Mouse (Mus musculus): ENCODE measurements at regions not wholly inside any gene's neighbourhood (a gene's known extent, or its start where the extent isn't known, plus 50 kb on each side); places are given as distances from the start of the nearest gene placed in this dataset.

DNA sequence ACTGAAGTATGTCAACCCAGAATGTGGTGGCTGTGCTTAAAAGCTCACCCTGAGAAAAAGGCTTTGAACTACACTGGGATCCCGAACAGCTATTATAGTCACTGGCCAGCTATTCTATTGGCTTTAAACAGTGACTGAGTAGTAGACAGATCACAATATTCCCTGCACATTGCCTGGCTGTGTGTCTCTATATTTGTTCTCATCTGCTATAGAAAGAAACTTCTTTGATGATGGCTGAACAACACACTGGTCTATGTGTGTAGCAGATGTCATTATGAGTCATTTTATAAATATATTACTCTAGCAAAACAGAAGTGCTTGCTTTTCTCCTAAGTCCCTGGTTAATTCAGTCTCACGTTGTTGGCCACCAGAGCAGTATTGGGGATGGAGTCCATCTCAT, 152.1 kb upstream of the Slco6d1 start:
- ATAC-seq (ENCODE audit: low FRiP score), result no peak
- no peak for TF ChIP-seq CTCF (IDR thresholded peaks at IDR 0.05)
- Histone ChIP-seq H3K4me2 (ENCODE audit: low read depth, low read length, poor library complexity, severe bottlenecking) (no peak overlapping the region), H3K9ac (replicated peaks; ENCODE audit: low read length, poor library complexity, severe bottlenecking) (no peak overlapping the region), H3K9me3 (ENCODE audit: low read length) (no peaks in the 10 kb centered on the region), H3K4me1 (ENCODE audit: insufficient read depth, low read length) (no peaks in the 10 kb centered on the region), H3K36me3 (ENCODE audit: insufficient read depth, low read length) (no peaks in the 10 kb centered on the region), H3K4me3 (ENCODE audit: low read depth, low read length) (no peak overlapping the region), H3K27ac (ENCODE audit: low read depth, low read length) (no peak overlapping the region), H3K27me3 (ENCODE audit: insufficient read depth, low read length) (no peaks in the 10 kb centered on the region)
- DNase-seq (ENCODE audit: low spot score), result no peak
- 52% methylated on average over 2 of the region's 2 CpGs for WGBS

DNA sequence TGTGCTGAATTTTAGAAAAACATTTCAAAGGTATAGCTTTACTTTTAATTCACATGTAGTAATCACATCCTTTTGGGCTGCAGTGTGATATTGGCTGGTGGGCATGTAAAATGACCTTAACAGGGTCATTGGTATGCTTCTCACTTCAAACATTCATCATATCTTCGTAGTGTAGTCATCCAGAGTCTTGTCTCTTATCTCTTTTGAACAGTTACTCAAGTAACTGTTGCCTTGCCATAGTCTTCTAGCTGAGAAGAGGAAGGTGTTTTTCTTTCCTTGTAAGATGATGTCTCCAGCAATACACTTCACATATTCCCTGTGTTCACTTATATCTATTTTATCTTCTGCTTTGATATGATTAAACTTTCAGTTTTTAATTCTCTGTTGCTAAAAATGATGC, 150.7 kb upstream of the Slco6d1 start:
- TF ChIP-seq CTCF (IDR thresholded peaks at IDR 0.05), result no peak
- Histone ChIP-seq H3K4me3 (ENCODE audit: low read depth, low read length) (no peak overlapping the region), H3K9me3 (ENCODE audit: low read length) (no peaks in the 10 kb centered on the region), H3K4me1 (ENCODE audit: insufficient read depth, low read length) (no peaks in the 10 kb centered on the region), H3K4me2 (ENCODE audit: low read depth, low read length, poor library complexity, severe bottlenecking) (no peak overlapping the region), H3K36me3 (ENCODE audit: insufficient read depth, low read length) (no peaks in the 10 kb centered on the region), H3K9ac (replicated peaks; ENCODE audit: low read length, poor library complexity, severe bottlenecking) (no peak overlapping the region), H3K27me3 (ENCODE audit: insufficient read depth, low read length) (no peaks in the 10 kb centered on the region), H3K27ac (ENCODE audit: low read depth, low read length) (no peak overlapping the region)
- DNase-seq (ENCODE audit: low spot score) (no peak), ATAC-seq (ENCODE audit: low FRiP score) (no peak)
- WGBS, result 67% methylated on average over 1 of the region's 1 CpGs

DNA sequence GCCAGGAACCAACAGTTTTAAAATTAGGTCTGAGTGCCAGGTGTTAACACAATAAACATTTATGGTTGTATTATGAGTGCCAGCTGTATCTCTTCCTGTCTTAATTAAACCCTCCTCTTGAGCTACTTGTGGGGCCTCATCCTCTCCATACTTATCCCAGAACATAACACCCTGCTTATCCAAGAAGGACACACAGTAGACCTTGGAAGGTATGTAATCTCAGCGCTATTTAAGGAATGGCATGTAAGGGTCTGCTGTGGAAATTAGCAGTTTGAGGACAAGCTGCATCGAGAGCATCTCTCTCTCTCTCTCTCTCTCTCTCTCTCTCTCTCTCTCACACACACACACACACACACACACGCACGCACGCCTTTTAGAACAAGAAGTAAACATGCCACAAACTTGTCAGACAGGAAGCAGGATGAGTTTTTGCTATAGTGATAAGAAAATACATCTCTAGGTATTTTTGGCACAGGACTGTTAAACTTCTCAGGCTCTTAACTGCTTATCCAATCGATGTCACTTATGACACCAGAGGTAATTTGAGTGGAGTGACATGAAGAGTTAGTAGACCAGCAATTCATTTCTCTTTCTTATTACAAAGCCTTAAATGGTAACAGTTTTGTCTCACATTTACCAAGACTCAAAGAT, 146.8 kb upstream of the Slco6d1 start:
- H3K4me2 ChIP-seq (ENCODE audit: low read depth, low read length, poor library complexity, severe bottlenecking), result no peak overlapping the region
- H3K9me3 ChIP-seq (ENCODE audit: low read length), result no peaks in the 10 kb centered on the region
- H3K4me1 ChIP-seq (ENCODE audit: insufficient read depth, low read length), result no peaks in the 10 kb centered on the region
- ATAC-seq (ENCODE audit: low FRiP score) (no peak), DNase-seq (ENCODE audit: low spot score) (no peak)
- no peak overlapping the region for H3K9ac ChIP-seq (replicated peaks; ENCODE audit: low read length, poor library complexity, severe bottlenecking)
- H3K36me3 ChIP-seq (ENCODE audit: insufficient read depth, low read length), result no peaks in the 10 kb centered on the region
- TF ChIP-seq CTCF (IDR thresholded peaks at IDR 0.05), result no peak
- no peaks in the 10 kb centered on the region for H3K27me3 ChIP-seq (ENCODE audit: insufficient read depth, low read length)
- H3K4me3 ChIP-seq (ENCODE audit: low read depth, low read length), result no peak overlapping the region
- no peak overlapping the region for H3K27ac ChIP-seq (ENCODE audit: low read depth, low read length)
- 85% methylated on average over 6 of the region's 6 CpGs for WGBS

GRCm38 (mm10) chr1:98275524-98275923, 145.4 kb upstream of the Slco6d1 start:
- H3K36me3 ChIP-seq (ENCODE audit: insufficient read depth, low read length), result no peaks in the 10 kb centered on the region
- DNase-seq (ENCODE audit: low spot score) (no peak), ATAC-seq (ENCODE audit: low FRiP score) (no peak)
- no peak overlapping the region for H3K27ac ChIP-seq (ENCODE audit: low read depth, low read length)
- H3K4me1 ChIP-seq (ENCODE audit: insufficient read depth, low read length), result peaks cover under 1% of the 10 kb centered on the region; the same call in 1 of the 2 replicates
- H3K4me2 ChIP-seq (ENCODE audit: low read depth, low read length, poor library complexity, severe bottlenecking), result no peak overlapping the region
- TF ChIP-seq CTCF (IDR thresholded peaks at IDR 0.05), result no peak
- no peaks in the 10 kb centered on the region for H3K9me3 ChIP-seq (ENCODE audit: low read length)
- no peaks in the 10 kb centered on the region for H3K27me3 ChIP-seq (ENCODE audit: insufficient read depth, low read length)
- H3K4me3 ChIP-seq (ENCODE audit: low read depth, low read length), result no peak overlapping the region
- no peak overlapping the region for H3K9ac ChIP-seq (replicated peaks; ENCODE audit: low read length, poor library complexity, severe bottlenecking)
- WGBS, result 80% methylated on average over 1 of the region's 1 CpGs

DNA sequence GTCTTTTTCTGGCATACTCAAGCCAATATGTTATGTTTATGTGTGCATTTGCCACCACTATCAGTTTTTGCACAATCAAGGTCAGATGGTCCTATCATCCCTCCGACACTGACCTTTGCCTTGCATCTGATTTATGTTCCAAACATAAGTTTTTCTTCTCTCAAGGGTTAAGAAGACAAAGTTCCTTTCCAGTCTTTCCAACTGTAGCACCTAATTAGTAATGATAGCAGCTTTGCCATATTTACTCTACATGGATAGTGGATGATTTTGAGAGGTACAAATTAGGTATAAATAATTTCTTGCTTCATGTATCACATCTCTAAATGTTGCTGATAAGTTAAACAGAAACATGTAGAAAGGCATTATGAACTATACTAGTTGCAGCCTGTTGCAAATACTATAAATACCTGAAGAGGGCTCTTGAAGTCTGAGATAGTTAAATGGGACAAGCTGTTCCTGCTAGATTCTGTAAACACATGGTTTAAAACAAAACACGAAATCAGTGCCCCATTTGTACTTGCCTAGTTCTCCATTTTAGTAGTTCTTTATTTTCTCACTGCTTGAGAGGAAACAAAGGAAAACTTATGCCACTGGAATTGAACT, 141.4 kb upstream of the Slco6d1 start:
- no peaks in the 10 kb centered on the region for H3K9me3 ChIP-seq (ENCODE audit: low read length)
- H3K27ac ChIP-seq (ENCODE audit: low read depth, low read length), result no peak overlapping the region
- ATAC-seq (ENCODE audit: low FRiP score) (no peak), DNase-seq (ENCODE audit: low spot score) (no peak)
- 82% methylated on average over 2 of the region's 2 CpGs for WGBS
- H3K36me3 ChIP-seq (ENCODE audit: insufficient read depth, low read length), result no peaks in the 10 kb centered on the region
- H3K9ac ChIP-seq (replicated peaks; ENCODE audit: low read length, poor library complexity, severe bottlenecking), result no peak overlapping the region
- H3K27me3 ChIP-seq (ENCODE audit: insufficient read depth, low read length), result no peaks in the 10 kb centered on the region
- peaks cover 6% of the 10 kb centered on the region; the same call in 1 of the 2 replicates for H3K4me1 ChIP-seq (ENCODE audit: insufficient read depth, low read length)
- 0 out of 2 replicates have a peak, but pooled peaks have one; percentile 3 for TF ChIP-seq CTCF (IDR thresholded peaks at IDR 0.05)
- no peak overlapping the region for H3K4me2 ChIP-seq (ENCODE audit: low read depth, low read length, poor library complexity, severe bottlenecking)
- H3K4me3 ChIP-seq (ENCODE audit: low read depth, low read length), result no peak overlapping the region

DNA sequence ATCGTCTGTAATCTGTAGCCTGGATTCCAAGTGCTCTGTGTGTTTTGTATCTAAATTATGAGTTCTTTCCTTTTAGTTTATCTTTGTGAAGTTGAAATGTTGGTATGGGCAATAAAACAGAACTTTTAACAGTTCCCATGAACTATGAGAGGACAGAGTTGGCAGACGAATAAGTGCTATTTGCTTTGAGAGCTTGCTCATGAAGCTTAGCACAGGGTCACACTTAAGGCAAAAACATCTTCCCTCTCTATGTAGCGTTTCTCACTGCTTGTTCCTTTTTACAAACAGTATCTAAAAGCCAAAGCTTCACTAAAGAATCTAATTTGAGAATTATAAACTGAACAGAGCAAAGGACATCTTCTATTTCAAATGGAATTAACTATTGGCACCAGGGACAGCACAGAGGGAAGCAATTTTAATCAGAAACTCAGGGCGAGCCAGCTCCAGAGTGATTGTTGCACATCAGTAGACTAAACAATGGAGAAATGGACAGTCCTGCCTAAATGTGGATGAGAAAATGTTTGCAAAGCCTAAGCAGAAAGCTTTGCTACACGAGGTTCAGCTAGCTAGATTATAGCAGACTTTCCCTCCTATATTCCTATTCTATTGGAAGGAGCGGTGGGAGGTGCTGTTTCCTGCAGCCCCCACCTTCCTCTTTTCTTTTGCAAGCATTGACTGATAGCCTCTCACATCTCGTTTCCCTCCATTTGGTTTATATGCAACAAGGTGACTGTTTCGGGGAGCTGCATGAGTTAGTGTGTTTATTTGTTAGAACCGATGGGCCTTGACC, 140.5 kb upstream of the Slco6d1 start:
- Histone ChIP-seq H3K27me3 (ENCODE audit: insufficient read depth, low read length) (no peaks in the 10 kb centered on the region), H3K27ac (ENCODE audit: low read depth, low read length) (peak overlapping the region; percentile 63), H3K9me3 (ENCODE audit: low read length) (no peaks in the 10 kb centered on the region), H3K9ac (replicated peaks; ENCODE audit: low read length, poor library complexity, severe bottlenecking) (no peak overlapping the region), H3K4me3 (ENCODE audit: low read depth, low read length) (no peak overlapping the region), H3K4me2 (ENCODE audit: low read depth, low read length, poor library complexity, severe bottlenecking) (no peak overlapping the region), H3K36me3 (ENCODE audit: insufficient read depth, low read length) (no peaks in the 10 kb centered on the region), H3K4me1 (ENCODE audit: insufficient read depth, low read length) (peaks cover 6% of the 10 kb centered on the region; the same call in 1 of the 2 replicates)
- WGBS, result 54% methylated on average over 9 of the region's 9 CpGs
- no peak for DNase-seq (ENCODE audit: low spot score)
- no peak for TF ChIP-seq CTCF (IDR thresholded peaks at IDR 0.05)
- no peak for ATAC-seq (ENCODE audit: low FRiP score)
